Mouse (Mus musculus) ES-E14 (cell line): ENCODE measurements around the gene Gen1. TPM values are rescaled to one million over a fixed set of nuclear protein-coding genes. Genes with fewer than 3 reads are reported as not detected.

ENCODE experiments used
- DNase-seq: peaks from one replicate; pipeline ENCODE4 v3.0.0-alpha.2; 2013; ENCODE audit warnings: low read depth, low spot score
- H3K27ac ChIP-seq: 2 replicates; pipeline ENCODE4 v1.5.1; 2012; ENCODE audit warnings: low read depth, mild to moderate bottlenecking, low read length, moderate library complexity, mixed read lengths; ENCODE audit not compliant: poor library complexity, insufficient read depth, severe bottlenecking
- H3K36me3 ChIP-seq: 2 replicates; pipeline ENCODE4 v1.6.1; 2012; ENCODE audit warnings: mild to moderate bottlenecking, low read length, moderate library complexity, mixed read lengths; ENCODE audit not compliant: control insufficient read depth, poor library complexity, insufficient read depth, severe bottlenecking
- H3K4me1 ChIP-seq, 2 experiments: fragments of 150-350 bp in 1 of 2; sonication (generic) in 1 of 2; 2 replicates each; pipeline ENCODE4 v1.6.1; 2012; ENCODE audit warnings: low read length in 2 of 2, mild to moderate bottlenecking in 1 of 2, mixed read lengths in 1 of 2; ENCODE audit not compliant: control insufficient read depth in 2 of 2, insufficient read depth in 2 of 2, poor library complexity in 1 of 2
- H3K4me3 ChIP-seq, 2 experiments: fragments of 150-350 bp in 1 of 2; sonication (generic) in 1 of 2; 2 replicates each; pipeline ENCODE4 v1.5.1; 2012; ENCODE audit warnings: low read length in 2 of 2, low read depth in 1 of 2, mild to moderate bottlenecking in 1 of 2, mixed read lengths in 1 of 2; ENCODE audit not compliant: insufficient read depth in 1 of 2, poor library complexity in 1 of 2, severe bottlenecking in 1 of 2
- H3K9ac ChIP-seq: 2 replicates; pipeline ENCODE4 v1.6.1; 2012; ENCODE audit warnings: low read depth, mild to moderate bottlenecking, low read length, mixed read lengths; ENCODE audit not compliant: poor library complexity, insufficient read depth, severe bottlenecking
- H3K9me3 ChIP-seq: fragments of 150-350 bp; sonication (generic); 2 replicates; pipeline ENCODE4 v1.6.1; 2012; ENCODE audit warnings: low read depth, mild to moderate bottlenecking, low read length; ENCODE audit not compliant: control insufficient read depth, insufficient read depth
- CHD2 ChIP-seq: IDR thresholded peaks from 2 replicates; pipeline ENCODE4 v1.6.1; 2014; ENCODE audit warnings: mild to moderate bottlenecking, low read depth, low read length, inconsistent platforms
- HCFC1 ChIP-seq: IDR thresholded peaks from 2 replicates; pipeline ENCODE4 v1.6.1; 2012; ENCODE audit warnings: low read length, inconsistent platforms, borderline replicate concordance; ENCODE audit not compliant: insufficient read depth
- MAFK ChIP-seq: IDR thresholded peaks from 2 replicates; pipeline ENCODE4 v1.6.1; 2014; ENCODE audit warnings: mild to moderate bottlenecking, low read depth, low read length, inconsistent platforms; ENCODE audit not compliant: insufficient read depth
- ZC3H11A ChIP-seq: IDR thresholded peaks from 2 replicates; pipeline ENCODE4 v1.6.1; 2012; ENCODE audit warnings: low read depth, mild to moderate bottlenecking, inconsistent platforms, low read length, borderline replicate concordance
- ZNF384 ChIP-seq: IDR thresholded peaks from 2 replicates; pipeline ENCODE4 v1.6.1; 2012; ENCODE audit warnings: low read depth, low read length, inconsistent platforms
- in situ Hi-C, 2 experiments: fragments of 600-800 bp; cut with MboI; formaldehyde crosslinking; loops; one replicate each; pipeline ENCODE4 v1.15.1; 2025; ENCODE audit warnings: low sequenced_read_pairs in 2 of 2, inconsistent platforms in 1 of 2; ENCODE audit not compliant: unreplicated experiment in 2 of 2
- total RNA-seq: library from RNA; depleted of rRNA; stranded (reverse); fragments of 300-350 nt; gene quantifications from 2 replicates; pipeline ENCODE4 v1.2.3, GENCODE M21; 2012

Gene Gen1
- total RNA-seq, 1 experiment = 23.4 TPM

DNA sequence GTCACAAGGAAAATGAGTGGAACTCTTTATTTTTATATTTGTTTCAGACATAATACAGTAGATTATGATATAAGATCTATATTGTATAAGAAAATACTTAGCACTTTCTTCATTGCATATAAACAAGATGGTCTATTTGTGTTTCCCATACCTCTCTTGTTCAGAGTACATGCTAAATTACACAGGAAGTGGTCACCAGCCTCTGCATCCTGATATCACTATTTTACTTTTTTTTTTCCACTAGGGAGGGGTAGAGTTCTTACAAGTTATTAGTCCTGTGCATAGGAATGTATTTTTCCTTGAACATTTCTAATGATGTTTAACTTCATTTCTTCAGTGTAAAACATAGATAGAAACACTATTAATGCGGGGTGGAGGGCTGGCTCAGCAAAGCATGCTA is 35.3 kb upstream of the Gen1 start:
- no peak overlapping the region for H3K4me3 ChIP-seq
- H3K9me3 ChIP-seq = no peaks in the 10 kb centered on the region
- H3K9ac ChIP-seq = no peak overlapping the region
- TF ChIP-seq ZC3H11A (no peak), ZNF384 (no peak), HCFC1 (no peak), CHD2 (no peak), MAFK (no peak)
- no peak overlapping the region for H3K27ac ChIP-seq
- DNase-seq = no peak
- peaks cover 21% of the 10 kb centered on the region for H3K36me3 ChIP-seq
- peaks cover 0 to 2% of the 10 kb centered on the region in 2 experiments; a peak in 1 of 4 replicates for H3K4me1 ChIP-seq
- in situ Hi-C loops = no loop called here

DNA sequence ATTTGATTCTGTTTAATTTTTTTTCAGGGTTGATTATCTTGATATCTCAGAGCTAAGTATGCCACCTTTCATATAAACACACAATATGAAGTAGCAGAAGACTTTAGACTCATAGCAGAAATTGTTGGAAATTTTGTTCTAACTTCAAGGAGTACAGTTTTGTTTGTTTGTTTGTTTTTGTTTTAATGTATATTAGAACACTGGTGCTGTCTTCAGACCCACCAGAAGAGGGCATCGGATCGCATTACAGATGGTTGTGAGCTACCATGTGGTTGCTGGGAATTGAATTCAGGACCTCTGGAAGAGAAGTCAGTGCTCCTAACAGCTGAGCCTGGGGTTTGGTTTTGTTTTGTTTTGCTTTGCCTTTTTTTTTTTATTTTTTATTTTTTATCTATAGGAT is 20.8 kb upstream of the Gen1 start:
- peaks cover 6% of the 10 kb centered on the region for H3K36me3 ChIP-seq
- no peak overlapping the region for H3K27ac ChIP-seq
- H3K9ac ChIP-seq = no peak overlapping the region
- no peaks in the 10 kb centered on the region for H3K4me1 ChIP-seq
- in situ Hi-C loops = loop anchor here in 1 of 2 experiments (25.0 kb wide), 1 partner anchor 1951 kb away; the partner anchor contains the start of gene Ddx1
- no peak overlapping the region for H3K4me3 ChIP-seq
- no peak for DNase-seq
- no peak for TF ChIP-seq ZC3H11A
- no peak for TF ChIP-seq HCFC1
- TF ChIP-seq MAFK = no peak
- no peak for TF ChIP-seq CHD2
- no peak for TF ChIP-seq ZNF384
- H3K9me3 ChIP-seq = no peaks in the 10 kb centered on the region

DNA sequence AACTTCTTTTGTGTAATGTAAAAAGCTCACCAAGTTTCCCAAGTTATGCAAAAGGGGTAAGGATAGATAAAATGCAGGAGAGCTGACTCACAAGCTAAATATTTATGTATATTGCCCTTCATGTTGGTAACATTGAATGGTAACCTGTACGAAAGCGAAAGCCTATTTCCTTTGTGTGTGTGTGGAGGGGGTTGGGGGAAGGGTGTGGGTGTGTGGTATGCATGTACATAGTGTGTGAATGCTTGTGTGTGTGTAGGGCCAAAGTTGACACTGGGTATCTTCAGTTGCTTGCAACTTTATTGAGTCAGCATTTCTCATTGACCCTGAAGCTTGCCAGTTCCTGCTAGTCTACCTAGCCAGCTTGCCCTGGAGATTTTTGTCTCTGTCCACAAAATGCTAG is 16.0 kb upstream of the Gen1 start:
- no peak overlapping the region for H3K4me3 ChIP-seq
- no peak for TF ChIP-seq HCFC1
- TF ChIP-seq ZC3H11A = no peak
- TF ChIP-seq CHD2 = no peak
- no peak for TF ChIP-seq MAFK
- TF ChIP-seq ZNF384 = no peak
- no peaks in the 10 kb centered on the region for H3K4me1 ChIP-seq
- no peaks in the 10 kb centered on the region for H3K9me3 ChIP-seq
- DNase-seq = no peak
- H3K27ac ChIP-seq = no peak overlapping the region
- in situ Hi-C loops = loop anchor here in 1 of 2 experiments (25.0 kb wide), 1 partner anchor 1956 kb away; the partner anchor contains the start of gene Ddx1
- peaks cover 2% of the 10 kb centered on the region for H3K36me3 ChIP-seq
- H3K9ac ChIP-seq = no peak overlapping the region

DNA sequence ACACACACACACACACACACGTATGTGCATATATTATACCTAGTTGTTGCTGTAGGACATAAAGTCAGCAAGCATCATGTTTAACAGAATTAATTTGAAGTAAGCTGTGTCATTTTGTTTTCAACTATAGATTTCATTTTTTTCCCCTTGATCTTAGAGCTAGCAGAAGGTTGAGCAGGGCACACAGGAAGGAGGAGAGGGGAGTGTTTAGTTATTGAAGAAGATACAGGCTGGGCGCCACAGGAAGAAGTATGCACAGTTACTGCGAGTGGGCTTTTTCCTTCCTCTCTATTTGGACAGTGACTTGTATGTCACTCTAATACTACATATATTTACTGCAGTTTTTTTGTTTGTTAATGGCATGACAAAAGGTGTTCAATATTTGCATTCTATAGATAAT is 14.3 kb upstream of the Gen1 start:
- no peak for TF ChIP-seq MAFK
- TF ChIP-seq ZC3H11A = no peak
- TF ChIP-seq CHD2 = no peak
- TF ChIP-seq HCFC1 = no peak
- no peak for TF ChIP-seq ZNF384

More for the DNA sequence above, 14.3 kb upstream of the Gen1 start:
- Histone ChIP-seq H3K4me1 (no peaks in the 10 kb centered on the region), H3K27ac (no peak overlapping the region), H3K9ac (no peak overlapping the region), H3K9me3 (no peaks in the 10 kb centered on the region), H3K36me3 (peaks cover 2% of the 10 kb centered on the region), H3K4me3 (no peak overlapping the region)
- no peak for DNase-seq
- in situ Hi-C loops = loop anchor here in 1 of 2 experiments (25.0 kb wide), 1 partner anchor 1957 kb away; the partner anchor contains the start of gene Ddx1
